Mouse (Mus musculus) kidney, embryonic 16.5 days (tissue): ENCODE results near the gene Nmnat2. TPM values are rescaled to one million over a fixed set of nuclear protein-coding genes. Genes with fewer than 3 reads are reported as not detected.
"Not testable (repeated sequence)": the region's sequence is repeated elsewhere in the genome, so short reads cannot be mapped to it uniquely, and the experiment has no call there.

Experiments
- ATAC-seq: fragments of 200-750 bp; cut with Nextera tagmentation; 2 replicates; pipeline ENCODE4 v1.8.0; 2017; ENCODE audit warnings: moderate TSS enrichment; ENCODE audit not compliant: low FRiP score, low TSS enrichment
- H3K27ac ChIP-seq: fragments of 300-500 bp; sonication (generic); 2 replicates; pipeline ENCODE4 v1.5.1; 2014; ENCODE audit warnings: low read length
- H3K27me3 ChIP-seq: fragments of 300-500 bp; sonication (generic); 2 replicates; pipeline ENCODE4 v1.6.1; 2014; ENCODE audit warnings: low read length, control low read depth, mixed read lengths; ENCODE audit not compliant: insufficient read depth
- H3K36me3 ChIP-seq: fragments of 300-500 bp; sonication (generic); 2 replicates; pipeline ENCODE4 v1.6.1; 2014; ENCODE audit warnings: low read length, control low read depth, mixed read lengths; ENCODE audit not compliant: insufficient read depth
- H3K4me1 ChIP-seq: fragments of 300-500 bp; sonication (generic); 2 replicates; pipeline ENCODE4 v1.6.1; 2014; ENCODE audit warnings: low read length, control low read depth, mixed read lengths; ENCODE audit not compliant: insufficient read depth
- H3K4me2 ChIP-seq: fragments of 300-500 bp; sonication (generic); replicated peaks from 2 replicates; pipeline ENCODE4 v1.6.1; 2014; ENCODE audit warnings: low read depth, low read length
- H3K4me3 ChIP-seq: fragments of 300-500 bp; sonication (generic); 2 replicates; pipeline ENCODE4 v1.5.1; 2014; ENCODE audit warnings: mild to moderate bottlenecking, low read length
- H3K9ac ChIP-seq: fragments of 300-500 bp; sonication (generic); replicated peaks from 2 replicates; pipeline ENCODE4 v1.6.1; 2014; ENCODE audit warnings: low read length
- H3K9me3 ChIP-seq: fragments of 300-500 bp; sonication (generic); 2 replicates; pipeline ENCODE4 v1.6.1; 2016; ENCODE audit warnings: low read length, control low read depth
- WGBS: fragments of 180-500 bp; shearing (Covaris S2); extraction: QIAGEN DNeasy Blood & Tissue Kit; methylation state at CpG from one replicate; pipeline ENCODE4 v1.1.7; 2014; 5-methylcytosine and 5-hydroxymethylcytosine counted together
- polyA plus RNA-seq: library from polyadenylated mRNA; unstranded; fragments of >200 nt; fragmentation: Nextera tagmentation; extraction: Ambion mirVana; gene quantifications from 2 replicates; pipeline ENCODE4 v1.2.1, GENCODE M21; 2015

Gene Nmnat2
- polyA plus RNA-seq, 1 experiment from 2014 or later = 0.86 TPM

GRCm38 (mm10) chr1:153083233-153083632 is 128.4 kb downstream of the Nmnat2 start:
- not testable (repeated sequence) for H3K4me1 ChIP-seq, H3K36me3 ChIP-seq, H3K27me3 ChIP-seq, H3K4me3 ChIP-seq, H3K27ac ChIP-seq, H3K9me3 ChIP-seq, ATAC-seq, H3K4me2 ChIP-seq, H3K9ac ChIP-seq
- 91% methylated on average over 7 of the region's 14 CpGs for WGBS

GRCm38 (mm10) chr1:153084191-153084590 is 129.4 kb downstream of the Nmnat2 start:
- Histone ChIP-seq H3K27me3 (no peaks in the 10 kb centered on the region), H3K27ac (no peak overlapping the region), H3K4me3 (no peak overlapping the region), H3K9ac (no peak overlapping the region), H3K4me2 (no peak overlapping the region), H3K9me3 (0 out of 2 replicates have a peak, but pooled peaks cover 3% of the 10 kb centered on the region), H3K36me3 (no peaks in the 10 kb centered on the region), H3K4me1 (no peaks in the 10 kb centered on the region)
- WGBS = 73% methylated on average over 6 of the region's 6 CpGs
- ATAC-seq = no peak

- no peaks in the 10 kb centered on the region for H3K27me3 ChIP-seq
- H3K4me2 ChIP-seq = no peak overlapping the region
- H3K9me3 ChIP-seq = 0 out of 2 replicates have a peak, but pooled peaks cover 3% of the 10 kb centered on the region
- H3K36me3 ChIP-seq = no peaks in the 10 kb centered on the region
- WGBS = 86% methylated on average over 5 of the region's 5 CpGs
- H3K4me1 ChIP-seq = no peaks in the 10 kb centered on the region
- no peak overlapping the region for H3K4me3 ChIP-seq
- H3K27ac ChIP-seq = no peak overlapping the region
- no peak overlapping the region for H3K9ac ChIP-seq
- ATAC-seq = no peak
Observed at GRCm38 (mm10) chr1:153085198-153085597, 130.4 kb downstream of the Nmnat2 start.

DNA sequence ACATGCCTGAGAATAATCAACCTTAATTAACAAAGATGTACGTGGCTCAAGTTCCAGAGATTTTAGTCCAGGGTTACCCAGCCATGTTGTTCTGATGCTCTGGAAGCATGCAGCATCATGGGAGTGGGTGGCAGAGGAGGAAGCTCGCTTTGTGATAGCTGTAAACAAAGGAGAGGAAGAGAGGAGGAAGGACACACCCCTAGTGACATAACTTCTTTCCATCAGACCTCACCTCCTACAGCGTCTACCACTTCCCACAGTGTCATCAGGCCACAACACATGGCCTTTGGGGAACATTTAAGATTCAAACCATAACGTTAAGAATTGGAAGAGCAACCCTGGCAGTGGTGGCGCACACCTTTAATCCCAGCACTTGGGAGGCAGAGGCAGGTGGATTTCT is 133.0 kb downstream of the Nmnat2 start:
- no peak overlapping the region for H3K9ac ChIP-seq
- no peak overlapping the region for H3K27ac ChIP-seq
- ATAC-seq = no peak
- H3K27me3 ChIP-seq = no peaks in the 10 kb centered on the region
- no peaks in the 10 kb centered on the region for H3K36me3 ChIP-seq
- H3K4me3 ChIP-seq = no peak overlapping the region
- 0 out of 2 replicates have a peak, but pooled peaks cover 3% of the 10 kb centered on the region for H3K9me3 ChIP-seq
- WGBS = 74% methylated on average over 5 of the region's 5 CpGs
- peaks cover 11% of the 10 kb centered on the region; the same call in 1 of the 2 replicates for H3K4me1 ChIP-seq
- no peak overlapping the region for H3K4me2 ChIP-seq

GRCm38 (mm10) chr1:153090081-153090480 is 135.3 kb downstream of the Nmnat2 start:
- peaks cover 14% of the 10 kb centered on the region; the same call in 1 of the 2 replicates for H3K4me1 ChIP-seq
- no peak for ATAC-seq
- no peaks in the 10 kb centered on the region for H3K27me3 ChIP-seq
- H3K4me3 ChIP-seq = no peak overlapping the region
- no peak overlapping the region for H3K4me2 ChIP-seq
- no peaks in the 10 kb centered on the region for H3K36me3 ChIP-seq
- 85% methylated on average over 2 of the region's 2 CpGs for WGBS
- H3K27ac ChIP-seq = no peak overlapping the region
- no peak overlapping the region for H3K9ac ChIP-seq
- H3K9me3 ChIP-seq = no peaks in the 10 kb centered on the region

DNA sequence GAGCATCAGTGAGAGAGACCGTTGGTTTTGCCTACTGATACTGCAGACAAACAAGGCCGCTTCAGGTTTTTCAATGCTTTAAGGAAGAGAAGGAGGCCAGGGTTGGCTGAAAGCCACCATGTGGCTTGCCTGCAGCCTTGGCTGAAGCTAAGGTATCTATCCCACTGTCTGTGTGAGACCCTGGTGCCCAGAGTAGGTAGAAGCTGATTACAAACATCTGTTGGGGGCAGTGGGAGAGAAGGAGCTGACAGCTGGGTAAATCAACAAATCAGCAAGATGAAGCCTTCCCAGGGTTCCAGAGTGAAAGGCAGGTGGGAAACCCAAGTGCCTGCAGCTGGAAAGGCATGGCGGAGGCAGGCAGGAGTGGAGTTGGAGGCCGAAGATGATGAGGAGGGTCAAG is 136.0 kb downstream of the Nmnat2 start:
- no peak overlapping the region for H3K27ac ChIP-seq
- no peak overlapping the region for H3K9ac ChIP-seq
- no peaks in the 10 kb centered on the region for H3K36me3 ChIP-seq
- no peak overlapping the region for H3K4me2 ChIP-seq
- ATAC-seq = no peak
- no peak overlapping the region for H3K4me3 ChIP-seq
- no peaks in the 10 kb centered on the region for H3K9me3 ChIP-seq
- H3K27me3 ChIP-seq = no peaks in the 10 kb centered on the region
- peaks cover 14% of the 10 kb centered on the region; the same call in 1 of the 2 replicates for H3K4me1 ChIP-seq
- WGBS = 72% methylated on average over 4 of the region's 4 CpGs

DNA sequence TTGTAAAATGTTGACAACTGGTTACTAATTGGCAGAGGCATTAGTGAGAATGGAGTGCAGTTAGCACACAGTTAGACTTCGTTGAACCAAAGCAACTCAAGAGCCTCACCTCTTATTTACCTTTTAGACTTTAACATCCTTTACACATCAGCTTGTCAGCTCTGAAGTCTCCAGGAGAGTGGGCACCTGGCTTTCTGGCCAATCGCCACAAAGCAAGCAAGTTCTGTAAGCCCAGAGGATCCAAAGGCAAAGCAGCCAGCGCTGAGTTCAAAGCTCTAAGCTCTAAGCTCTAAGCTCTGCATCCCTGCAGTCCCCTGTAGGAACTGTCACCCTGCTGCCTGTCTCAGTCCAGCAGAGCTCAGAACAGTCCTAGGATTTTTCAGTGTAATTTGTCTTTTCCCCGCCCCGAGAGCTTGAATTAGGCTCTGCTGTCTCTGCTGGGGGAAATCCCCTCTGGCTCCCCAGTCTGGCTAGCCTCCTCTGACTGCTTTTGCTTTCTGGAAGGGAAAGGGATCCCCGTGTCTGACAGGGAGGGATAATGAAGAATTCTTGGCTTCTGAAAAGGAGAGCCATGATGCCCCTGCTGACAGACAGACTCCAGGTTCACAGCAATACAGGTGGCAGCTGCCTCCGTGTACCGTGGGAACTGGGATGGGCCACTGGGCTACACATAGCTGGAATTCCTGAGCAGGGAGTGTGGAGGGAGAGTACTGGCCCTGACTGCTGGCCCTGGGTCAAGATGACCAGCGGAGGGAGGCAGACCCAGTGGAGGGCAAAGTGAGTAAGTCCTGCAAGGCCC is 136.8 kb downstream of the Nmnat2 start:
- no peak overlapping the region for H3K4me3 ChIP-seq
- peak overlapping the region; percentile 72 for H3K27ac ChIP-seq
- ATAC-seq = peak; percentile 84
- H3K27me3 ChIP-seq = no peaks in the 10 kb centered on the region
- peaks cover 14% of the 10 kb centered on the region; the same call in 1 of the 2 replicates for H3K4me1 ChIP-seq
- no peak overlapping the region for H3K4me2 ChIP-seq
- 0 out of 2 replicates have a peak overlapping the region, but pooled peaks have one; percentile 31 for H3K9ac ChIP-seq
- no peaks in the 10 kb centered on the region for H3K9me3 ChIP-seq
- 33% methylated on average over 9 of the region's 9 CpGs for WGBS
- H3K36me3 ChIP-seq = no peaks in the 10 kb centered on the region

DNA sequence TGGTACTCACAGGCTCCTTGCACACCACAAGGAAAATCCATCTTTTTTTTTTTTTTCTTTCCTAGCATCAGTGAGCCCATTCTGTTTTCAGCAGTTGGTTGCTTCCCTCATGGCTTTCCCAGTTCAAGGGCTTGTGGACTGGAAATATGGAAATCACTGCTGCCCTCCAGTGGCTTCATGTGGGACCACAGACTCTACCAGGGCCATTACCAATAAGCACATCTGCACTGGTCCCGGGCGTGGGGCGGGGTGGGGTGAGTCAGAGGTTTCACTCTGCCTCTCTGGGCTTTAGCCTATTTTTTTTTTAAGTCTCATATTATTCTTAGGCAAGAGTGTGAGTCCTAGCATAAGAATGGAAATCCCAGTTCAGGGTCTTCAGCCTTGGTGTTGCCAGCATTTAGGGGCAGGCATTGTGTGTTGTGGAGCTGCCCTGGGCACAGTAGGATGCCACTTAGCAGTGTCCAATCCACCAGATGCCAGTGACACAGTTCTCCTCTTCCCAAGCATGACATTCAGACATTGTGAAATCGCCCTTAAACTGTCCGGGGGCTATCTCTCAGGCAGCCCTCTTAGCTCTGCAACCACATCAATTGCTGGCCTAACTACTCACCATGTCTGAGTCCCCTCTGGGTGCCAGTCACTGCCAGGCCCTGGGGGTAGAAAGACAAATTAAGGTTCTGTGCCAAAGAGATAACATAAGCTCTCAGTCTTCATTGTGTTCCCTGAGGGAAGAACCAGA is 137.6 kb downstream of the Nmnat2 start:
- H3K36me3 ChIP-seq = no peaks in the 10 kb centered on the region
- H3K27me3 ChIP-seq = no peaks in the 10 kb centered on the region
- 60% methylated on average over 5 of the region's 5 CpGs for WGBS
- peak overlapping the region; percentile 72; the same call in 1 of the 2 replicates for H3K27ac ChIP-seq
- no peak overlapping the region for H3K4me2 ChIP-seq
- H3K4me1 ChIP-seq = peaks cover 14% of the 10 kb centered on the region; the same call in 1 of the 2 replicates
- H3K9ac ChIP-seq = no peak overlapping the region
- no peak overlapping the region for H3K4me3 ChIP-seq
- peak; percentile 44; the same call in 1 of the 2 replicates for ATAC-seq
- no peaks in the 10 kb centered on the region for H3K9me3 ChIP-seq

GRCm38 (mm10) chr1:153093172-153093571 is 138.4 kb downstream of the Nmnat2 start:
- H3K36me3 ChIP-seq = no peaks in the 10 kb centered on the region
- no peak for ATAC-seq
- no peak overlapping the region for H3K4me2 ChIP-seq
- no peak overlapping the region for H3K9ac ChIP-seq
- no peaks in the 10 kb centered on the region for H3K27me3 ChIP-seq
- no peaks in the 10 kb centered on the region for H3K9me3 ChIP-seq
- H3K27ac ChIP-seq = no peak overlapping the region
- WGBS = 67% methylated on average over 5 of the region's 5 CpGs
- peaks cover 14% of the 10 kb centered on the region; the same call in 1 of the 2 replicates for H3K4me1 ChIP-seq
- H3K4me3 ChIP-seq = no peak overlapping the region
